Mouse (Mus musculus) lung, postnatal 25 days (tissue): ENCODE results near the gene Calr3.

Source experiments
- DNase-seq: peaks from one replicate; pipeline ENCODE4 v3.0.0; 2022; ENCODE audit warnings: low spot score

Calr3 gene

DNA sequence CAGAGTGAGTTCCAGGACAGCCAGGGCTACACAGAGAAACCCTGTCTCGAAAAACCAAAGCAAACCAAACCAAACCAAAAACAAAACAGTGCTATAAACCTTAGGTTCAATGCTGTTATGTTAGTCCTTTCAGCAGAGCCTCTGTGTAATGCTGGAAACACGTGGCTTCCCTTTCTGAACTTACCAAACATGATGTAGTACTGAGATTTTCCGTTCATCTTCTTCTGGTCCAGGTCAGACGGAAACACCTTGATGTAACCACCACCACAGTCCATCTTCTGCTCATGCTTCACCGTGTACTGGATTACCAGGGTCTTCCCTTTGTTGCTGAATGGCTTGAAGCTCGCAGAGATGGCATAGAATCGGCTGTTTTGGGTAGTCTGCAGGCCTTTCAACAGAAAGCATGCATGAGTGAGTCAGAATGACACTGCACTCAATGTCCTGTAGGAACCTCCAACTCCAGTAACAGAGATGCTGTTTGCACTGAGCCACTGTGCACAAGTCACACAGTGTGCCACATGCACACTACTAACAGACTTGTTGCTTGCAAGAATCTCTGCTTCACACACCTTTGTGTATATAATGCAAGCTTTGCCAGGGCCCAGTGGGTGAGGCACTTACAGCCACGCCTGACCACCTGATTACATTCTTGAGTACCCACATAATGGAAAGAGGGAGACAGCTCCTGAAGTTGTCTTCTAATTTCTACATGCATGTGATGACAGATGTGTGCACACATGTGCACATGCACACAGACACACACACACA, 5.2 kb downstream of the Calr3 start:
- peak; percentile 39 for DNase-seq

DNA sequence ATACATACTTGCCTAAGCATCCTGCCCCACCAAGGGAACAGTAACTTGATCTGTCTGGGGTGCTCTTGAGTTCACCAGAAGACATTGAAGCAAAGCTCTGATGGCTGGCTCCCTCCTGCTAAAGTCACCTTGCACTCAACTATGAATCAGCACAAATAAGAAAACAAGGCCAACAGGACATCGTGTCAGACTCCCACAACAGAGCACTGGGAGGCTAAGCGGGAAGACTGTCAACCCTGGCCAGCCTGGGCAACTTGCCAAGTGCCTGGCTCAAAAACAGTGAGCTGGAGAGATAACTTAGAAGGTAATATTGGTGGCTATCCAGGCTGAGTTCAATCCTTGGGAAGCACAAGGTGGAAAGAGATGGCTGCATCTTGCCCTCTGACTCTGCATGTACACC, 8.7 kb downstream of the Calr3 start:
- peak; percentile 18 for DNase-seq

DNA sequence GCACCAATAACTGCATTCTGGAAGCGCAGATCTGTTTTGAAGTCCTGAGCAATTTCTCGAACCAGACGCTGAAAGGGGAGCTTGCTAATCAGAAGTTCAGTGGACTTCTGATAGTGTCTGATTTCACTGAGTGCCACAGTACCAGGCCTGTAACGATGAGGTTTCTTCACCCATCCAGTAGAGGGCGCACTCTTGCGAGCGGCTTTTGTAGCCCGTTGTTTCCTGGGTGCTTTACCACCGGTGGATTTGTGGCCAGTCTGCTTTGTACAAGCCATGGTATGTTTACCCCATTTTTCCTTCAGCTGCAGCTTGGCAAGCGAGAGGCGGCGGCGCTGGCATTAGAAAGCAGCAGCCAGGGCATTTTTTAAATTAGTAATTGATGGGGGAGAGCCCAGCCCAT, 14.0 kb downstream of the Calr3 start:
- peak; percentile 41 for DNase-seq

DNA sequence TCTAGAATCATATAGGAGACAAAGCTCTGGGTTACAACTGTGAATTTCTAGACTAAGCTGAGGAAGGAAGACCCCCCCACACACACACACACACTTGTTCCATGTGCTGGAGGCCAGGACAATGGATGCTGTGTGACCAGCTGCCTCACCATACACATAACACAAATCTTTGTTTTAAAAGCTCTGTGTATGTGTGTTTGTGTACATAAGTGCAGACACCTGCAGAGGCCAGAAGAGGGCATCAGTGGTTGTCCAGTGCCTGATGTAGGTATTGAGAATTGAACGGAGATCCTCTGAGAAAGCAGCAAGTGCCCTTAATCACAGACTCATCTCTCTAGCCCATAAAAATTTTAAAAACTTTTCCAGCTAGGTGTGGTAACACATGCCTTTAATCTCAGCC, 20.7 kb downstream of the Calr3 start:
- no peak for DNase-seq

DNA sequence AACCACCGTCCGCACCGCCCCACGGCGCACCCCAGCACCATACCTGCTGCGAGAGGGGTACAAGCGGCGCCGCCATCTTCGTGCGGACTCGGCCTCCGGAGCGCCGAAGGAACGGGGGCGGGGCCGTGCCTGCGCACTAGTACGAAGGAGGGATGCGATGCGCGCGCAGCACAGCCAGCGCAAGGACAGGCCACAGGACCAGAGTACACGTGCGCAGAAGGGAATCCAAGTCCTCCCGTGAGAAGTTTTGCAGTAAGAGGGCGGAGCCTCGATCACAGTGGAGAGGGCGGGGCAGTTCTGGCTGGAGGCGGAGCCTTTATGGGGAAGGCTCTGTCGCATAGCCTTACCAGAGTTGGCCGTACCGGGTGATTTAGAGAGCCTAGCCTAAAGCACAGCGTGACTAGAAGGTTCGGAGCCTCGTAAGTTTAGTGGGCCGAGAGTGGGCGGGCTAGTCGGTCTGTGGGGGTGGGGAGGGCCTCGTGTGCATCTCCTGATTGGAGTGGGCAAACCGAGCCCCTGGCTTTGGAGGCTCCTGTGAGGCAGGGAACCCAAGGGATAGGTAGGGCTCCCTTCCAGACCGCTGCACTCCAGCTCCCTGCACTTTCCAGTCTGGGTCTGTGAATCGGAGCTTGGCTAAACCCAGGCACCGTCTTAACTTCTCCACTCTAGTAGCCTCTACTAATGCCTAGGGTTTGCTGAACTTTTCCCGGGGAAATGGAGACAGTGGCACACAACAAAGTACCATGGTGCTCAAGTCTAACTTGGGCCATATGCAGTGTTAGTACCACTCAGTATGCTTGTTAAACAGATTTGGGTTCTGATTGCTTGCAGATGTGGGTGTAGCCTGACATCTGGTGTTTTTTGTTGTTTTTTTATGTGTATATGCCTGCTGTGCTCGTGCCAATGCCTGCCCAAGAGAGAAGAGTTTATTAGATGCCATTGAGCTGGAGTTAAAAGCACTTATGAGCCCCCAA, 22.0 kb downstream of the Calr3 start, which contains the start of gene Eps15l1:
Gene Eps15l1, minus strand, starts transcription at position 99 of the 974 bp plus-strand sequence.
- DNase-seq: peak; percentile 99

DNA sequence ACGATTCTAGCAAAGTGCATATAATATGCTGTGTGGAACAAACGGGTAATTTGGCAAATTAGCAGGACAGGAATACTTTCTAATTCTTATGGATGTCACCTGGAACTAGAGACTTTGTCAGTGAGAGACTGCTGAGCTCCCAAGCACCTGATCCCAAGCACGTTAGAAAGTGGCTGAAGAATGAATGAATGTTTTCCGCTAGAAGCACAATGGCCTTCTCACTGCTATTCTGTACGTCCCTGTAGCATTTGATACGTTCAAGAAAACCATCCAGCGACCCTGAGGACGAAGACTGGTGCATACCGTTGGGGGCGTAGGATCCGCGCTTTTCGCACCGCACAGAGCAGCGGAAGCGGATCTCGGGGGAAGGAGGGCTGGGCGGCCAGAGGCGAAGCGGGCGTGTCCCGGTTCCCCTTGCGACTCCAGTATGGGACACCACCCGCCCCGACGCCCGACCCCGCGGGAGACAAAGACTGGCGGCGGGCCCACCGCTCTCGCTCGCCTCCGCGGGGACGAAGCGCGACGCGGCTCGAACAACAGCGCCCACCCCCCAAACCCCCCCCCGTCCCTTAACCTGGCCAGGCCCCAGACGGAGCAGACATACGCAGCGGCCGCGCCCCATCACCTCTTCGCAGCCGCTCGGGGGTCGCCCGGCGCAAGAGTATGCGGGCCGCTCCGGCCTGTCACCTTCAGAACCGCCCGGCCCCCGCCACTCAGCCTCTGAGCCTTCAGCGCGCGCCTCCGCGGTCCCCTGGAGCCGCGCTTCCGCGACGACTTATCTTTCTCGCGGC, 22.9 kb downstream of the Calr3 start:
- DNase-seq: peak; percentile 26

DNA sequence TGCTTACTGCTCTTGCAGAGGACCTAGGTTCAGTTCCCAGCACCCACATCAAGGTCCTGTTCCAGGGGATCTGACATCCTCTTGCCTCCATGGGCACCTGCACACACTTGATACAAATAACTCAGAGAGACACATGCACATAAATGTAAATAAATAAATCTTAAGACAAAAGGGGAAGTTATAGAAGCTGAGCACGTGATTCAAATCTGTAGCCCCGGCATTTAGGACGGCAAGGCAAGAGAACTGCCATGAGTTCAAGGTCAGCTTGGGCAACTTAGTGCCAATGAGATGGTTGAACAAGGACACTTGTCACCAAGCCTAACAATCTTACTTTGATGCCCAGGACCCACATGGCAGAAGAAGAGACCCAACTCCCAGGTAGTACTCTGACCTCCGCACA, 25.6 kb downstream of the Calr3 start:
- DNase-seq: no peak

DNA sequence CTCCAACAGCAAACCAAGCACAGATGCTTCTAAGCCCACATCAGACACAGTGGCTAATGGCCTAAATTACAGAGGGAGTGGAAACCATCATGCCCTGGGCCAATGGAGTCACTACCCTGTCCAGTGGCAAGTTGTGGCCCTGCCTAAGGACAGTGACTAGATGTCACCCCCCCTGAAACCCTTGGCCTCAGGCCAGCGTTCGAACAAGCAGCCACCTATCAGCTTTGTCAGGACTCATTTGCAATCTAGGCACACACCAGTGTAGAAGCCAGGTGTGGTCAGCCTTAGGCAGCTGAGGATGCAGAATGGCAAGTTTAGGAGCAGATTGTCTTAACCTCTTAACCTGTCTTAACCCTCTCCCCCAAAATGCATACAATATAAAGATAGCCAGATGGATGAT, 28.4 kb downstream of the Calr3 start:
- DNase-seq: no peak

DNA sequence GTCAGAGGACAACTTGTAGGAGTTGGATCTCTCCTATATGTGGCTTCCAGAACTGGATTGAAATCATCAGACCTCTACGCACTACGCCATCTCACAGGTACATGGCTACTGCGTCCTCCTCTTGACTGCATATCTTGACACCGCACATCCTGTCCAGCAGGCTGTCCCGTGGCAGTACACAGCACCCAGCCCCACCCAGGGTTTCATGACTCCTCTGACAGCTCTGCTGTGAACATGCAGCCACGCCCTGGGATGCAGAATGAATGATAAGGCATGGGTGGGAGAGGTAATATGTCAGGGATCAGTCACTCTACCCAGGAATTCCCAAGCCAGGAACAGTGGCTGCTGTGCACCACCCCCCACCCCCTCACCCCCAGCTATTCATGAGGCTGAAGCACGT, 29.8 kb downstream of the Calr3 start:
- no peak for DNase-seq

DNA sequence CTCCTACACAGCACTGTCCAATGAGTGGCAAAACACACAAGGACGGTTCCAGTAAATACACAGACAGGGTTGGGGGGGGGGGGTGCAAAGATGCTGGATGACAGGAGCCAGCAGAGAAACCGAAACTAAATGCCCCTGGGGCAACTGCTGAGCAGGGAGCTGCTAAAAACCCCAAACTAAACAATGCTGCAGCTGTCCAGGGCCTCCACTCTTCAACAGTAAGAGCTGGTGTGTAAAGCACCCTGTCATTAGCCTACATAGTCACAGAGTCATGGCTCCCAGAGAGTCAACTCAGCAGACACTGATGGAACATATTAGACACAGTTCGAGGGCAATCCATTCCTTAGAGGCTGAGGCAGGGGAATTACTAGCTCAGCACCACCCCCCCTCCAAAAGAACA, 34.2 kb downstream of the Calr3 start:
- no peak for DNase-seq

DNA sequence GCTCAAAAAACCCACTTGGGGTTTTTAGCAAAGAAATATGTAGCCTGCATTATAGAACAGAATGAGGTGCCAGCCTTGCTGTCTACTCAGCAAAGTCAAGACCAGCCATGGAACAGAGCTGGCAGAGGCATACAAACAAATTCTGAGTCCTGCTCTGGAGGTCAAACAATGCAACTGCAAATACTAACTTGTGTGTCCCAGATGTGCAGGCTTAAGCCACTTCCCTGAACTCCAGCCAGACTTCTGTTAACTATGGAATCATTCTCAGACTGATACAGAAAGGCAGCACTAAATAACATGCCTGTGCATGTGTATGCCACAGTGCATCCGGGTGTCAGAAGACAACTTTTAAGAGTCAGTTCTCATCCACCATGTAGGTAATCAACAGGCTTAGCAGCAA, 35.8 kb downstream of the Calr3 start:
- DNase-seq: no peak

DNA sequence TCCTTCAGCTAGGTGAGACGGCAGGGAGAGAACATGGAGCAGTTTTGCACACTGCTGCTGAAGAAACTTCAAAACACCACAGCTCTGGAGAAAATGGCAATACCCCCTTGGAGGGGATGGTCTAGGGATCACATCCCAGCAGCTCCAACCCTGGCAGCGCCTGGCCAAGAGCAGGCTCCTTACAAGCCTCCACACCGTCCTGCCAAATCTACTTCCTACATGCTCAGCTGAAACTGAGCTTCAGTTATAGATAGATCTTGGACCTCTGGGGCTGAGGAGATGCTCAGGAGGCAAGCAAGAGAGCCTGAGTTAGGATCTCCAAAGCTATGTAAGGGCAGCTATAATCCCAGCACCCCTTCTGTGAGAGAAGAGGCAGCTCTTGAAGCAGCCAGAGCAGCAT, 40.7 kb downstream of the Calr3 start:
- DNase-seq: no peak

DNA sequence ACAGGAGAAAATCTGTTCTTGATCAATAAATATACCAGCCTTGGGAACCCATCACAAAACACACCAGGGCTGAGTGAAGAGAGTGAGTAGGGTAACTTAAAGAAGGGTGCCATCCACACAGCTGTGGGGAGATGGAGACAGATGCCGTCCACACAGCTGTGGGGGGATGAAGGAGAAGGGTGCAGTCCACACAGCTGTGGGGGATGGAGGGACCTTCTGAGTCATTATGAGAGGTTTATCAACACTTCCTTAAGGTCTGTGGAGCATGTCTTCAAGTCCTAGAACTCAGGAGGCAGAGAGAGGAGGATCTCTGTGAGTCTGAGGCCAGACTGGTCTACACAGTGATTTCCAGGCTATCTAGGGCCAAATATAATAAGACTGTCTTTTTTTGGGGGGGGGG, 42.3 kb downstream of the Calr3 start:
- no peak for DNase-seq

DNA sequence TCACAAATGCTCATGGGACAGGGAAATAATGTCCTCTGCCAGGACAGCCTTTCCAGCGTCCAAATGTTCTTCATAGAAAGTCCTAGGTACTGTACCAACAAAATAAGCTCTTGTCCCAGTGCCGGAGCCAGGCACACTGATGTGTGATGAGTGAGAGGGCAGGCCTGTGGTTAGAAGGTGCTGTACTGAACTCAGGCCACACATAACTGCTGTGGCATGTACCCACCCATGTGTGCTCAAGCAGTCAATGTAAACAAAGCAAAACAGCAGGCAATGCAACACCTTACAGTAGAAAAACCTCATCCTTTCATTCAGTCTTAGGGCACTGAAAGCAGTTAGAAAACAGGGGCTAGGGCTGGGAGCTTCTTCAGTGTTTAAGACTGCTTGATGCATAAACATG, 57.9 kb downstream of the Calr3 start:
- DNase-seq: no peak

DNA sequence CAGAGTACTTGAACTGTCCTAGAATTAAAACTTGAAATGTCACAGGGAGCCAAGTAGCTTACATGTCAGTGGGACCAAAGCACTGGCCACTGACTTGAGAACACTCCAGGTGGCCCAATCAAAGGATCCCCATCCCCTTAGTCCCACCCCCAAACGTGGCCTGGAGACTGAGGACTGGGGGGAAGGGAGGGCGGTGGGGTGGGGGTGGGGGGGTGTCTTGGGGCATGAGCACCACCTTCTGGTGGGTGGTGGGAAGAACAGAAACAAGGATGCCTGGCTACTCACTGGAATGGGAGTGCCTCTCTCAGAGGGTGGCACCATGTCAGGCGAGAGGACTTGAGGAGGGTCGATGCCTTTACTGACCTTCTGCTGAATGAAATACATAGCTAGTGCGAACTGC, 61.3 kb downstream of the Calr3 start:
- DNase-seq: no peak

DNA sequence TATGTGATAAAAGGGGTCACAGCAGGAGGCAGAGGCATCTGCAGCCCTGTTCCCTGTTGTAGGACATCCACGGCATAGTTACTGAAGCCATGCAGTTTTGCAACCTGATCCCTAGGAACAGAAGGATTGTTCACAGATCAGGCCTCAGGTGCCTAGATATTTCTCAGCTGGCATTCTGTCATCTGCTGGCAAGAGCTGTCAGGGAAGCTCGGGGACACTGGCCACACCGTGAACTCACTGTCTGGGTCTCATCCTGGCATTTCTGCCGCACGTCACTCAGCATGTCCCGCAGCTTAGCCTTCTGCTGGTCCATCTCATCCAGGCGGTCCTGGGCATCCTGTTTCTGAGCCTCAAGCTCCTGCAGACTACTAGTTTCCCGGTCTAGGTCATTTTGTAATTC, 63.0 kb downstream of the Calr3 start:
- DNase-seq: no peak

DNA sequence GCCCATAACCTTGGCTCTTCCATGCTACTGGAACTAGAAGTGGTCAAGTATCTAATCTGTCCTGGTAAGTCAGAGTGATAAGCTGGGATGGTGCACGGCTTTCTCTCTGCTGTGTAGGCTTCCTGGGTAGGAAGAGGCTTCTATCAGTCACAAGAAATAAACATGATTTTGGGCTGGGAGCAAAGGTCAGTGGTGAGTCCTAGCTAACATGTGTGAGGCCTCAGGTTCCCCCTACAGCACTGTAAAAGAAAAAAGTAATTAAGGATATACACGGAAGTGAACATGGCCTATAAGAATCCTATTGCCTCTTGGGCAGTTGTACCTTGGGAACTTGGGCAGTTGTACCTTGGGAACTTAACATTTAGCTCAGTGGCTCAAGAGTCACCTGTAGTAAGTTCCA, 66.8 kb downstream of the Calr3 start:
- no peak for DNase-seq

DNA sequence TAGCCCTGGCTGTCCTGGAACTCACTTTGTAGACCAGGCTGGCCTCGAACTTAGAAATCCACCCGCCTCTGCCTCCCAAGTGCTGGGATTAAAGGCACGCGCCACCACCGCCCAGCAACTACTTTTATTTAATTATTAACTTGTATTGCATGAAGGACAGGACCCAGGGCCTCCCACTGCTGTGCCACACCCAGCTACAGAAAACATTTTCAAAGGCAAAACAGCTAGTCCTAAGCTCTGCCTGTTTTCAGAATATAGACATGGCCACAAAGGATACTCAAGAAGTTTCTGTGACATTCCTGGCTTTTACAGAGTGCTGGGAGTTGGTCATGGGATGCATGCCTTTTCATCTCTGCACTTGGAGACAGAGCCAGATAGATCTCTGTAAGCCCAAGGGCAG, 67.4 kb downstream of the Calr3 start:
- no peak for DNase-seq

DNA sequence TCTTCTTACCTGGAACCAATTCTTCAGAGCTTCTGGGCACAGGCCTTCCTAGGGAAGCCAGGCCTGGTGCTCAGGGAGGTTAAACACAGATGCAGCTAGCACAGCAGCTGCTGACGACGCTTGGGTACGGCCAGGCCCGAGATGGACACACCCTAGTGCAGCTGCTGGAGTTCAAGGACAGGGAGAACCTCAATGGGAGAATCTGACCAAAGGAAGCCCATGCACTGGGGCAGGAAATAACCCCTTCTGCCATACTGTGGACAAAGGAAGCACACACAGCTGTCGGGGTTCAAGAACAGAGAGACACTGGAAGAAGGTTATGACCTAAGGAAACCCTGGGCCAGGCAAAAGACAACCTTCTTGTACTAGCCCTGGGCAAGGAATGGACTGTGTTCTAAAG, 68.5 kb downstream of the Calr3 start:
- DNase-seq: no peak
